Mouse (Mus musculus) brown adipose tissue, adult 24 weeks (tissue): Measurements from ENCODE around the gene Pyroxd2. TPM values are rescaled to one million over a fixed set of nuclear protein-coding genes. Genes with fewer than 3 reads are reported as not detected.
"Not testable (repeated sequence)": the region's sequence is repeated elsewhere in the genome, so short reads cannot be mapped to it uniquely, and the experiment has no call there.

Experiments used
- H3K27ac ChIP-seq: fragments of 200-500 bp; replicated peaks from 2 replicates; pipeline ENCODE4 v1.5.1; 2012; ENCODE audit warnings: low read depth, mild to moderate bottlenecking, low read length
- H3K4me1 ChIP-seq: fragments of 200-500 bp; 2 replicates; pipeline ENCODE4 v1.6.1; 2012; ENCODE audit warnings: low read length, mixed read lengths; ENCODE audit not compliant: control insufficient read depth, insufficient read depth, insufficient read length
- H3K4me3 ChIP-seq: fragments of 200-500 bp; 2 replicates; pipeline ENCODE4 v1.5.1; 2012; ENCODE audit warnings: low read depth, mild to moderate bottlenecking, low read length, moderate library complexity; ENCODE audit not compliant: insufficient read depth
- polyA plus RNA-seq: library from polyadenylated mRNA; stranded (reverse); fragments of >200 nt; gene quantifications from 2 replicates; pipeline ENCODE4 v1.2.4, GENCODE M21; 2012; ENCODE audit not compliant: missing spikeins, insufficient read depth, insufficient read length

Pyroxd2 gene
- polyA plus RNA-seq, 1 experiment: 2.1 TPM

GRCm38 (mm10) chr19:42689321-42689720 lies 63.3 kb downstream of the Pyroxd2 start:
- no peak overlapping the region for H3K4me3 ChIP-seq
- no peaks in the 10 kb centered on the region for H3K4me1 ChIP-seq
- no peak overlapping the region for H3K27ac ChIP-seq

GRCm38 (mm10) chr19:42682776-42683175 lies 69.8 kb downstream of the Pyroxd2 start:
- H3K4me3 ChIP-seq, H3K4me1 ChIP-seq, H3K27ac ChIP-seq: not testable (repeated sequence)

GRCm38 (mm10) chr19:42678191-42678590 lies 74.4 kb downstream of the Pyroxd2 start:
- no peak overlapping the region for H3K27ac ChIP-seq
- H3K4me3 ChIP-seq: no peak overlapping the region
- peaks cover 8% of the 10 kb centered on the region for H3K4me1 ChIP-seq

GRCm38 (mm10) chr19:42677452-42677851 lies 75.1 kb downstream of the Pyroxd2 start:
- H3K4me3 ChIP-seq: no peak overlapping the region
- peak overlapping the region; percentile 55 for H3K27ac ChIP-seq

GRCm38 (mm10) chr19:42676931-42677330 lies 75.6 kb downstream of the Pyroxd2 start:
- Histone ChIP-seq H3K4me3 (no peak overlapping the region), H3K27ac (peak overlapping the region; percentile 55; the same call in 1 of the 2 replicates), H3K4me1 (peaks cover 6% of the 10 kb centered on the region)

More at GRCm38 (mm10) chr19:42677452-42677851, 75.1 kb downstream of the Pyroxd2 start:
- peaks cover 8% of the 10 kb centered on the region for H3K4me1 ChIP-seq

Other genes with a start within 250 kb of the Pyroxd2 start
- gene R3hcc1l, start 234.0 kb downstream of the Pyroxd2 start, polyA plus RNA-seq: 8.4 and 10.4 TPM in 2 replicates
- 0.28 TPM in 1 of 2 replicates, not detected in the other for gene Loxl4, start 140.0 kb downstream of the Pyroxd2 start, polyA plus RNA-seq
- gene Hps1, start 27.2 kb upstream of the Pyroxd2 start, polyA plus RNA-seq: 3.1 and 4.8 TPM in 2 replicates